Mouse (Mus musculus): ENCODE measurements around the gene Sult4a1. TPM values are rescaled to one million over a fixed set of nuclear protein-coding genes. Genes with fewer than 3 reads are reported as not detected.
"Not testable (repeated sequence)": the region's sequence is repeated elsewhere in the genome, so short reads cannot be mapped to it uniquely, and the experiment has no call there.

Gene Sult4a1
- polyA plus RNA-seq, 1 experiment from 2014 or later, result 0.22 TPM

- DNase-seq (ENCODE audit: low spot score), result not testable (repeated sequence)
Measured at GRCm38 (mm10) chr15:84097536-84097935, 8.0 kb downstream of the Sult4a1 start.

GRCm38 (mm10) chr15:84096051-84096450 lies 9.5 kb downstream of the Sult4a1 start:
- no peak for DNase-seq (ENCODE audit: low spot score)

GRCm38 (mm10) chr15:84094921-84095320 lies 10.6 kb downstream of the Sult4a1 start:
- no peak for DNase-seq (ENCODE audit: low spot score)

- no peak for DNase-seq (ENCODE audit: low spot score)
Measured at GRCm38 (mm10) chr15:84086775-84087174, 18.8 kb downstream of the Sult4a1 start.

- no peak for DNase-seq (ENCODE audit: low spot score)
Measured at GRCm38 (mm10) chr15:84086364-84086763, 19.2 kb downstream of the Sult4a1 start.

GRCm38 (mm10) chr15:84080069-84080468 lies 25.5 kb downstream of the Sult4a1 start:
- DNase-seq (ENCODE audit: low spot score), result no peak

- no peak for DNase-seq (ENCODE audit: low spot score)
Measured at GRCm38 (mm10) chr15:84079519-84079918, 26.0 kb downstream of the Sult4a1 start.

- DNase-seq (ENCODE audit: low spot score), result no peak
Measured at GRCm38 (mm10) chr15:84078667-84079066, 26.9 kb downstream of the Sult4a1 start.

- no peak for DNase-seq (ENCODE audit: low spot score)
Measured at GRCm38 (mm10) chr15:84077151-84077550, 28.4 kb downstream of the Sult4a1 start.

- no peak for DNase-seq (ENCODE audit: low spot score)
Measured at GRCm38 (mm10) chr15:84074705-84075185, 30.8 kb downstream of the Sult4a1 start.

- peak; percentile 43 for DNase-seq (ENCODE audit: low spot score)
Measured at GRCm38 (mm10) chr15:84073911-84074704, 31.4 kb downstream of the Sult4a1 start.

- DNase-seq (ENCODE audit: low spot score), result no peak
Measured at GRCm38 (mm10) chr15:84073058-84073457, 32.5 kb downstream of the Sult4a1 start.

GRCm38 (mm10) chr15:84072226-84072625 lies 33.3 kb downstream of the Sult4a1 start:
- peak; percentile 23 for DNase-seq (ENCODE audit: low spot score)

- no peak for DNase-seq (ENCODE audit: low spot score)
Measured at GRCm38 (mm10) chr15:84070116-84070676, 35.4 kb downstream of the Sult4a1 start.

- no peak for DNase-seq (ENCODE audit: low spot score)
Measured at GRCm38 (mm10) chr15:84069455-84070050, 36.0 kb downstream of the Sult4a1 start.

- no peak for DNase-seq (ENCODE audit: low spot score)
Measured at GRCm38 (mm10) chr15:84065701-84066100, 39.9 kb downstream of the Sult4a1 start.

- no peak for DNase-seq (ENCODE audit: low spot score)
Measured at GRCm38 (mm10) chr15:84065140-84065539, 40.4 kb downstream of the Sult4a1 start, which contains the start of gene Efcab6. Efcab6 (minus strand) TSS chr15:84065379.

GRCm38 (mm10) chr15:84058841-84059240 lies 46.7 kb downstream of the Sult4a1 start:
- no peak for DNase-seq (ENCODE audit: low spot score)

- DNase-seq (ENCODE audit: low spot score), result no peak
Measured at GRCm38 (mm10) chr15:84056083-84056482, 49.5 kb downstream of the Sult4a1 start.

- peak; percentile 40 for DNase-seq (ENCODE audit: low spot score)
Measured at GRCm38 (mm10) chr15:84053859-84054258, 51.7 kb downstream of the Sult4a1 start.

GRCm38 (mm10) chr15:84053240-84053639 lies 52.3 kb downstream of the Sult4a1 start:
- no peak for DNase-seq (ENCODE audit: low spot score)

GRCm38 (mm10) chr15:84052390-84052789 lies 53.2 kb downstream of the Sult4a1 start:
- DNase-seq (ENCODE audit: low spot score), result no peak

Data from thymus, postnatal 0 days (tissue).